Mouse (Mus musculus) mature B cell (primary cell): ENCODE measurements around the gene Vcl.

Experiments
- in situ Hi-C: fragments of 300-500 bp; cut with MboI; formaldehyde crosslinking; loops from 2 replicates; pipeline ENCODE4 v1.14.3; 2019

Vcl gene

GRCm38 (mm10) chr14:21065490-21066162 is 136.4 kb downstream of the Vcl start:
- in situ Hi-C loops = no loop called here

DNA sequence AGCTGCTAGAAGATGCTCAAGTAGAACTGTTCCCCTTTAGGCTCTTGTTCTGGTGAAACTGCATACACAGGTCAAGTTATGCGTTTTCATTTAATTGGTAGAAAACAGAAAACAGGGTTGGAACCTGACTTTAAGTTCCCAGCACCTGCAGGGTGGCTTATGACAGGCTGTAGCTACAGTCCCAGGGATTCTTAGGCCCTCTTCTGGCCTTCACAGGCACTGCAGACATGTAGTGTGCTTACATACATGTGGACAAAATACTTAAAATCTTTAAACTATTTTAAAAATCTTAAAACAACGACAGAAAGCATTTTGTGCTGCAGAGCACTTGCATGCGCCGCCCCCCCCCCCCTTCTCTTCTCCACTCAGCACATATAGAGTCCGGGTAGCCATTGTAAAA is 140.4 kb downstream of the Vcl start:
- in situ Hi-C loops = no loop called here

DNA sequence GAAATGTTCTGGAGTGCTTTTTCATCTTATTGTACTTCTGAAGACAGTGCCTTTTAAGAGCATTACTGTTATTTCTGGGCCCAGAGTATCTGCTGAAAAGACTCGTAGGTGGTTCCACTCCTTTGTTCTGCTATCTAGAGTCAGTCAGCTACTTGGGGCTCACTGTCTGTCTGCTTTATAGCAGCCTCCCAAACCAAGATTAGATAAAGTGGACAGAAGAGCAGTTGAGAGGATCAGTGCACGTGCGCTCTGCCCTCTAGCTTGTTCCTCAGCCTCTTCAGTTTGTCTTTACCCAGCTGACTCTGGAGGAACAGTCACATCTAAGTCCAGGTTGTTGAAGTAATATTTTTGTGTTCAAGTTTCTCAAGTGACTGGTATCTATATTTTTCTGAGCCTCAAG is 144.8 kb downstream of the Vcl start:
- in situ Hi-C loops = no loop called here

- in situ Hi-C loops = no loop called here
Measured at GRCm38 (mm10) chr14:21074398-21075320, 145.5 kb downstream of the Vcl start.

DNA sequence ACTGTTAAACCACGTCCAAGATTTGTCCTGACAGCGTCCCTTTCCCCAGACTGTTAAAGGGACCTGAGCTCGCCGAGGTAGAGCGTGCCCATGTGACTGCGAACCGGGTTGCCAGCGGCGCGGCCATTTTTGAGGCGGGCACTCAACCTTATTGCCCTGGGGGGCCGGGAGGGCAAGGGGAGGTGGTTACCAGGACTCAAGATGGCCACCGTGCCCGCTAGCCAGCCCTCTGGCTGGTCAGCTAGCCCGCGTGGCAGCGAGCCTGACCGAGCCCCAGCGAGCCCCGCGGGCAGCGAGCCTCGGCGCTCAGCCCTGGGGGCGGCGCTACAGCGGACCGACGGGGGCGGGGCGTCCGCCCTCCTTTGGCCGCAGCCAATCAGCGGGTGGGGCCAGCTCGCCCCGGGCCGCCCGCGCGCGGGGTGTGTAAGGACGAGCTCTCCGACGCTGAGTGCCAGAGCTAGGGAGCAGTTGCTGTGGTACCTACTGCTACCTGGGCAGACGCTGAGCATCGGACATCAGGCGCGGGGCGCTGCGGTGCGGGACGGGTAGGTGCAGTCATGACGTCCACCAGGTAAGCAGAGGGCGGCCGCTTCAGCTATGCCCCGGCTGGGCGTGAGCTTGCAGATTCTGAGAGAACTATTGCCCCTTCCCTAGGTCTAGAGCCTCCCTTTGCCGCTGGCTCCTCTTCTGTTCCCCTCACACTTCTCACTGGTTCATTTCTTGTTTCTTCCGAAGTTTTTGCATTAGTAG is 146.7 kb downstream of the Vcl start:
- in situ Hi-C loops = no loop called here

DNA sequence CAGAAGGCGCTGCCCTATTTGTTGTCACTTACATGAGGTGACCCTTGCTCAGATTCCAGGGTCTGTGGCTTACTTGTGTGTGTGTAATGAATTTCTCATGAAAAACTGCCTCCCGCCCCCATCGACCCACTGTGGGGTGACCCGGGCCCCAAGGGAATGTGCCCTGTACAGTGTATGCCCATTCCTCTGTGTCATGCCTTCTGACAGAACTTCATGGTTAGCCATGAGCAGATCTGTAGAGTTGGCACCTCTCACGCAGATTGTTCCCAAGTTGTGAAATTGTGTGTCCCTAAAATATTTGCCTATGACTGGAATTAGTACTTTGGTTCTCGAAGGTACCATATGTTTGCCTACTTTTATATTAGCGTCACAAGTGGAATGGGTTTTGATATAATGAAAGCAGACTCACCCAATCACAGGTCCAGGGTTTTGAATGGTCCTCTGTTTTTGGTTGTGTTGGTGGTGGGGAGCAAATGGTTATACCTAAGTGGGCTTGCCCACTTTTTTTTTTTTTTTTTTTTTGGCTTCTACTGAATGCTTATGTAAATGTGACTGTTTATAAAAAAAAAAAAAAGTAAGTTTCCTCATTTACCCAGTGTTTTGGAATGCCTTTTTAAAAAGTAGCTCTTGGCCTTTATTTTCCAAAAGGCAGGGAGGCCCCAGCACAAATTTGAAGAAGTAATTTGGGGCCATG is 147.4 kb downstream of the Vcl start:
- in situ Hi-C loops = no loop called here

- in situ Hi-C loops = no loop called here
Measured at GRCm38 (mm10) chr14:21077939-21078338, 148.7 kb downstream of the Vcl start.

GRCm38 (mm10) chr14:21078511-21078910 is 149.3 kb downstream of the Vcl start:
- in situ Hi-C loops = no loop called here

DNA sequence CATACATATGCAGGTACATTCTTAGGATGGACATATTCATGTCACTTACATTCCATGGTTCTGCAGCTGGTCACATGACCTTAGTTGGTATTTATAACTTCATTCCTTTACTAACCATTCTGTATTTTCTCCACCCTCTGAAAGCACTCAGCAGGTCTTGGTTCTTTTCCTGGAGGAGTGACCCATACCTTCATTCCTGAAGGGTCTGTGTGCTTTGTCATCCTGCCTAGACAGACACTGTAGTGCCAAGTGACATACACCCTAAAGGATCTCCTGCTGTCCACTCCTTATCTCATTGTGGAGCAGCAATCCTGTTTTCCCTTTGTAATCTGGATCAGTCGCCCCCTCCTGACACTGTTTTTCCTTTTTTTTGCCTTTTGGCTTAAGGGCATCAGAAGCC is 153.6 kb downstream of the Vcl start:
- in situ Hi-C loops = no loop called here
